Mouse (Mus musculus): ENCODE data around the gene Ctps. TPM values are rescaled to one million over a fixed set of nuclear protein-coding genes. Genes with fewer than 3 reads are reported as not detected.

Gene Ctps
- polyA plus RNA-seq, 1 experiment = 130 TPM

DNA sequence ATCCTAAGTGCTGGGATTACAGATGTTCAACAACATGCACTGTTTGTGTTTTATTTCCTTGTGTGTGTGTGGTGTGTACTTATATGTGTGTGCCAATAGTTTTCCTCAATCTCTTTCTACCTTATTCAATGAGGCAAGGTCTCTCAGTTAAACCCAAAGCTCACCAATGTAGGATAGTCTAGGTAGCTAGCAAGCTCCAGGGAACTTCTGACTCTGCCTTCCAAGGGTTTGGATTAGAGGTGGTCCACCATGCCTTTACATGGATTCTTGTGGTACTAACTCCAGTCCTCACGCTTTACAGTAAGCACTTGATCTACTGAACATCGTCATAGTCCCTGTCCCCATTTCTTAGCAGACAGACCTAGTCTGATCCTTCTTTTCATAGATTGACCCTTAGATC lies 55.7 kb downstream of the Ctps start:
- Histone ChIP-seq H3K4me1 (ENCODE audit: control insufficient read depth, insufficient read depth, low read length) (peaks cover 3% of the 10 kb centered on the region), H3K36me3 (ENCODE audit: control insufficient read depth, insufficient read depth, low read length, poor library complexity, severe bottlenecking) (no peaks in the 10 kb centered on the region), H3K4me3 (ENCODE audit: low read depth, low read length) (no peak overlapping the region), H3K27me3 (ENCODE audit: control insufficient read depth, insufficient read depth, low read length, poor library complexity, severe bottlenecking) (no peaks in the 10 kb centered on the region), H3K27ac (ENCODE audit: insufficient read depth, low read length) (no peak overlapping the region), H3K9me3 (replicated peaks; ENCODE audit: control insufficient read depth, insufficient read depth, low read length, poor library complexity, severe bottlenecking) (no peaks in the 10 kb centered on the region), H3K9ac (ENCODE audit: low read depth, poor library complexity, severe bottlenecking) (no peak overlapping the region)
- TF ChIP-seq CTCF (IDR thresholded peaks at IDR 0.05; ENCODE audit: low read depth, low read length) (no peak), POLR2A (IDR thresholded peaks at IDR 0.05; ENCODE audit: insufficient read depth, low read length) (no peak), EP300 (IDR thresholded peaks at IDR 0.05; ENCODE audit: insufficient read depth, low read depth, low read length) (no peak)

DNA sequence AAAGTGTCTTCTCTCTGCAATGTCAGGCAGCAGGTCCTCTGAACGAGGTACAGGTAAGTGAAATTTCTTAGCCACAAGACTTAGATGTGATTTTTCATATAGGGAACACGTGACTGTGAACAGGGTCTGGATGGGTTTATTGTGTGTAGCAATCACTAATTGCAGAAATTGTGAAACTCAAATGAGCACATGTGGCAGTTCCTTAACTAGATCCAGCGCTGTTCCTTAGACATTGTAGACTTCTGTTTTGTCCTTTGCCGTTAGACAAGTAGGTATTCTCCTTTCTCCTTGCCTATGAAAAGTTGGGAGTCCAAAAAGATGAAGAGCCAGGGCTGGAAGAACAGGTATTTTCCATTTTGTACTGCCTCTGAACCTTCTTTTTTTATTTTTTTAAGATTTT lies 58.9 kb downstream of the Ctps start:
- H3K9ac ChIP-seq (ENCODE audit: low read depth, poor library complexity, severe bottlenecking) = no peak overlapping the region
- no peaks in the 10 kb centered on the region for H3K9me3 ChIP-seq (replicated peaks; ENCODE audit: control insufficient read depth, insufficient read depth, low read length, poor library complexity, severe bottlenecking)
- no peaks in the 10 kb centered on the region for H3K27me3 ChIP-seq (ENCODE audit: control insufficient read depth, insufficient read depth, low read length, poor library complexity, severe bottlenecking)
- no peaks in the 10 kb centered on the region for H3K36me3 ChIP-seq (ENCODE audit: control insufficient read depth, insufficient read depth, low read length, poor library complexity, severe bottlenecking)
- no peak overlapping the region for H3K4me3 ChIP-seq (ENCODE audit: low read depth, low read length)
- H3K4me1 ChIP-seq (ENCODE audit: control insufficient read depth, insufficient read depth, low read length) = no peaks in the 10 kb centered on the region
- no peak for TF ChIP-seq POLR2A (IDR thresholded peaks at IDR 0.05; ENCODE audit: insufficient read depth, low read length)
- TF ChIP-seq CTCF (IDR thresholded peaks at IDR 0.05; ENCODE audit: low read depth, low read length) = no peak
- TF ChIP-seq EP300 (IDR thresholded peaks at IDR 0.05; ENCODE audit: insufficient read depth, low read depth, low read length) = no peak
- H3K27ac ChIP-seq (ENCODE audit: insufficient read depth, low read length) = no peak overlapping the region

DNA sequence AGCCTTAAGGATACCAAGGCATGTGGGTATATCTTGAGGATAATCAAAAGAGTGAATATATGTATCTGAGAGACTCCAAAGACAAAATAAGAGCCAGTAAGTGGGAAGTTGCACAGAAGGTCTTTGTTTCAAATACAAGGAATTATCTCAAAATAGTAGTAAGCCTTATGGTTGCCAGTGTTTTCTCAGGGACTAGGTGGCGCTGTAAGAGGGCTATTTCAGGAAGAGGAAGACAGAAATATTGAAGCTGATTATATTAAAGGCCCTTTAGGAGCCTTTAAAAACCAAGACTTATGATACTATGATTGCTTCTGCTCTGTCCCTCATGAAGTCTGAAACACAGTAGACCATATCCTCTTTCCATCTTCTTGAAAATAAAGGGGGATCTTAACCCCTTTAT lies 63.1 kb downstream of the Ctps start:
- Histone ChIP-seq H3K4me1 (ENCODE audit: control insufficient read depth, insufficient read depth, low read length) (no peaks in the 10 kb centered on the region), H3K27ac (ENCODE audit: insufficient read depth, low read length) (no peak overlapping the region), H3K27me3 (ENCODE audit: control insufficient read depth, insufficient read depth, low read length, poor library complexity, severe bottlenecking) (no peaks in the 10 kb centered on the region), H3K36me3 (ENCODE audit: control insufficient read depth, insufficient read depth, low read length, poor library complexity, severe bottlenecking) (no peaks in the 10 kb centered on the region; the same call in 1 of the 2 replicates), H3K9ac (ENCODE audit: low read depth, poor library complexity, severe bottlenecking) (no peak overlapping the region), H3K9me3 (replicated peaks; ENCODE audit: control insufficient read depth, insufficient read depth, low read length, poor library complexity, severe bottlenecking) (no peaks in the 10 kb centered on the region), H3K4me3 (ENCODE audit: low read depth, low read length) (no peak overlapping the region)
- TF ChIP-seq POLR2A (IDR thresholded peaks at IDR 0.05; ENCODE audit: insufficient read depth, low read length) (no peak), EP300 (IDR thresholded peaks at IDR 0.05; ENCODE audit: insufficient read depth, low read depth, low read length) (no peak), CTCF (IDR thresholded peaks at IDR 0.05; ENCODE audit: low read depth, low read length) (no peak)

Other genes starting within 250 kb of the Ctps start
- 40.3 and 42.5 TPM in 2 replicates for gene Scmh1, start 165.0 kb downstream of the Ctps start, polyA plus RNA-seq (2011; ENCODE audit: insufficient read depth, insufficient read length, low read depth, missing spikeins)
- not detected in 2 replicates for gene Slfnl1, start 38.0 kb downstream of the Ctps start, polyA plus RNA-seq (2011; ENCODE audit: insufficient read depth, insufficient read length, low read depth, missing spikeins)
- gene Gm8439, start 18.5 kb upstream of the Ctps start, polyA plus RNA-seq (2011; ENCODE audit: insufficient read depth, insufficient read length, low read depth, missing spikeins) = not detected in 2 replicates
- 3.2 and 3.9 TPM in 2 replicates for gene Cited4, start 96.3 kb upstream of the Ctps start, polyA plus RNA-seq (2011; ENCODE audit: insufficient read depth, insufficient read length, low read depth, missing spikeins)
- gene Kcnq4, start 178.3 kb upstream of the Ctps start, polyA plus RNA-seq (2011; ENCODE audit: insufficient read depth, insufficient read length, low read depth, missing spikeins) = 2.5 and 3.2 TPM in 2 replicates

Data from ES-Bruce4 (cell line).